Mouse (Mus musculus): ENCODE measurements around the gene Fam19a5. TPM values are rescaled to one million over a fixed set of nuclear protein-coding genes. Genes with fewer than 3 reads are reported as not detected.

The Fam19a5 gene
- polyA plus RNA-seq, 1 experiment from 2014 or later, result 0.24 TPM

GRCm38 (mm10) chr15:87723455-87723986, 179.4 kb downstream of the Fam19a5 start:
- Histone ChIP-seq H3K27ac (ENCODE audit: low read length) (no peak overlapping the region), H3K4me3 (ENCODE audit: low read depth, low read length) (no peak overlapping the region), H3K9me3 (ENCODE audit: low read length) (no peaks in the 10 kb centered on the region), H3K9ac (replicated peaks; ENCODE audit: low read depth) (no peak overlapping the region), H3K27me3 (replicated peaks; ENCODE audit: insufficient read depth, low read length) (no peaks in the 10 kb centered on the region), H3K4me1 (ENCODE audit: insufficient read depth, low read depth, low read length) (no peaks in the 10 kb centered on the region), H3K36me3 (ENCODE audit: insufficient read depth, low read length) (no peaks in the 10 kb centered on the region), H3K4me2 (replicated peaks; ENCODE audit: low read depth, low read length) (no peak overlapping the region)
- DNase-seq (ENCODE audit: low spot score), result no peak
- no peak for ATAC-seq
- no peak for TF ChIP-seq CTCF (IDR thresholded peaks at IDR 0.05)
- no peak for TF ChIP-seq EP300 (IDR thresholded peaks at IDR 0.05)
- WGBS, result 67% methylated on average over 5 of the region's 5 CpGs

- no peak overlapping the region for H3K9ac ChIP-seq (replicated peaks; ENCODE audit: low read depth)
- 49% methylated on average over 20 of the region's 20 CpGs for WGBS
- ATAC-seq (no peak), DNase-seq (ENCODE audit: low spot score) (no peak)
- H3K27ac ChIP-seq (ENCODE audit: low read length), result no peak overlapping the region
- TF ChIP-seq CTCF (IDR thresholded peaks at IDR 0.05) (no peak), EP300 (IDR thresholded peaks at IDR 0.05) (no peak)
- H3K36me3 ChIP-seq (ENCODE audit: insufficient read depth, low read length), result no peaks in the 10 kb centered on the region
- H3K27me3 ChIP-seq (replicated peaks; ENCODE audit: insufficient read depth, low read length), result no peaks in the 10 kb centered on the region
- no peaks in the 10 kb centered on the region for H3K4me1 ChIP-seq (ENCODE audit: insufficient read depth, low read depth, low read length)
- no peak overlapping the region for H3K4me3 ChIP-seq (ENCODE audit: low read depth, low read length)
- H3K9me3 ChIP-seq (ENCODE audit: low read length), result no peaks in the 10 kb centered on the region
- no peak overlapping the region for H3K4me2 ChIP-seq (replicated peaks; ENCODE audit: low read depth, low read length)
These were observed 182.6 kb downstream of the Fam19a5 start for GRCm38 (mm10) chr15:87726657-87727236.

GRCm38 (mm10) chr15:87736345-87736744, 192.2 kb downstream of the Fam19a5 start:
- H3K27me3 ChIP-seq (replicated peaks; ENCODE audit: insufficient read depth, low read length), result no peaks in the 10 kb centered on the region
- WGBS, result 90% methylated on average over 4 of the region's 4 CpGs
- no peak overlapping the region for H3K27ac ChIP-seq (ENCODE audit: low read length)
- DNase-seq (ENCODE audit: low spot score) (no peak), ATAC-seq (no peak)
- H3K4me2 ChIP-seq (replicated peaks; ENCODE audit: low read depth, low read length), result no peak overlapping the region
- no peak overlapping the region for H3K9ac ChIP-seq (replicated peaks; ENCODE audit: low read depth)
- no peaks in the 10 kb centered on the region for H3K4me1 ChIP-seq (ENCODE audit: insufficient read depth, low read depth, low read length)
- no peaks in the 10 kb centered on the region for H3K9me3 ChIP-seq (ENCODE audit: low read length)
- TF ChIP-seq EP300 (IDR thresholded peaks at IDR 0.05) (no peak), CTCF (IDR thresholded peaks at IDR 0.05) (no peak)
- no peak overlapping the region for H3K4me3 ChIP-seq (ENCODE audit: low read depth, low read length)
- no peaks in the 10 kb centered on the region for H3K36me3 ChIP-seq (ENCODE audit: insufficient read depth, low read length)

GRCm38 (mm10) chr15:87755482-87755881, 211.4 kb downstream of the Fam19a5 start:
- no peak overlapping the region for H3K9ac ChIP-seq (replicated peaks; ENCODE audit: low read depth)
- H3K4me2 ChIP-seq (replicated peaks; ENCODE audit: low read depth, low read length), result no peak overlapping the region
- DNase-seq (ENCODE audit: low spot score) (no peak), ATAC-seq (no peak)
- no peaks in the 10 kb centered on the region for H3K27me3 ChIP-seq (replicated peaks; ENCODE audit: insufficient read depth, low read length)
- no peaks in the 10 kb centered on the region for H3K36me3 ChIP-seq (ENCODE audit: insufficient read depth, low read length)
- 60% methylated on average over 3 of the region's 3 CpGs for WGBS
- H3K9me3 ChIP-seq (ENCODE audit: low read length), result no peaks in the 10 kb centered on the region
- no peak overlapping the region for H3K27ac ChIP-seq (ENCODE audit: low read length)
- TF ChIP-seq EP300 (IDR thresholded peaks at IDR 0.05), result no peak
- no peak for TF ChIP-seq CTCF (IDR thresholded peaks at IDR 0.05)
- H3K4me3 ChIP-seq (ENCODE audit: low read depth, low read length), result no peak overlapping the region
- H3K4me1 ChIP-seq (ENCODE audit: insufficient read depth, low read depth, low read length), result no peaks in the 10 kb centered on the region

GRCm38 (mm10) chr15:87765876-87766275, 221.8 kb downstream of the Fam19a5 start:
- Histone ChIP-seq H3K36me3 (ENCODE audit: insufficient read depth, low read length) (no peaks in the 10 kb centered on the region), H3K27ac (ENCODE audit: low read length) (no peak overlapping the region), H3K27me3 (replicated peaks; ENCODE audit: insufficient read depth, low read length) (no peaks in the 10 kb centered on the region), H3K9me3 (ENCODE audit: low read length) (no peaks in the 10 kb centered on the region), H3K4me1 (ENCODE audit: insufficient read depth, low read depth, low read length) (no peaks in the 10 kb centered on the region), H3K4me3 (ENCODE audit: low read depth, low read length) (no peak overlapping the region), H3K4me2 (replicated peaks; ENCODE audit: low read depth, low read length) (no peak overlapping the region), H3K9ac (replicated peaks; ENCODE audit: low read depth) (no peak overlapping the region)
- WGBS, result 76% methylated on average over 3 of the region's 3 CpGs
- no peak for DNase-seq (ENCODE audit: low spot score)
- TF ChIP-seq EP300 (IDR thresholded peaks at IDR 0.05), result no peak
- no peak for TF ChIP-seq CTCF (IDR thresholded peaks at IDR 0.05)
- ATAC-seq, result no peak

GRCm38 (mm10) chr15:87773955-87774354, 229.9 kb downstream of the Fam19a5 start:
- Histone ChIP-seq H3K36me3 (ENCODE audit: insufficient read depth, low read length) (no peaks in the 10 kb centered on the region), H3K9me3 (ENCODE audit: low read length) (no peaks in the 10 kb centered on the region), H3K27ac (ENCODE audit: low read length) (no peak overlapping the region), H3K27me3 (replicated peaks; ENCODE audit: insufficient read depth, low read length) (no peaks in the 10 kb centered on the region), H3K4me1 (ENCODE audit: insufficient read depth, low read depth, low read length) (no peaks in the 10 kb centered on the region), H3K4me2 (replicated peaks; ENCODE audit: low read depth, low read length) (no peak overlapping the region), H3K4me3 (ENCODE audit: low read depth, low read length) (no peak overlapping the region), H3K9ac (replicated peaks; ENCODE audit: low read depth) (no peak overlapping the region)
- no peak for TF ChIP-seq CTCF (IDR thresholded peaks at IDR 0.05)
- TF ChIP-seq EP300 (IDR thresholded peaks at IDR 0.05), result no peak
- ATAC-seq, result no peak
- DNase-seq (ENCODE audit: low spot score), result no peak
- WGBS, result 56% methylated on average over 4 of the region's 4 CpGs

All from lung, postnatal 0 days (tissue).